ENCODE assay signal across 25 mouse cellular contexts in the genomic region with DNA sequence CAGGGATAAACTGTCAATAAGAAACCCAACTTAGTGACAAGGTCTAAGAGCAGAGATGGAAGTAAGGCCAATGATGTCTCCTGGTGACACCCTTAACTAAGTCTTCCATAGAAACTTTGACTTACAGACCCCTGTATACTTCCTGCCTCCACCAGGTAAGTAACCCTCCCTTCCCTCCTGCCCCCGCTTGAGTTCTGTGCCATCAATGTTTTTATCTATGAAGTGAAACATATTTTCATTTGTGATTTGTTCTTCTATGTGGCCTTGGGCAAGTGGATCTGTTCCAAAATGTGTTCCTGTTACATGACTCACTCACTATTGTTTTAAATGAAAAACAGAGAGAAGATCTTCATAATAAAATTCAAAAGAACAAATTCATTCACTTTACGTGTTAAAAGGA. TPM values are rescaled to one million over a fixed set of nuclear protein-coding genes. Genes with fewer than 3 reads are reported as not detected.
DNase-seq lines count a peak whose midpoint lies in the region; ATAC-seq and TF ChIP-seq lines count a peak whose summit lies in the region.
"Had no signal": no experiment of that assay in that cellular context is flagged by ENCODE, and none has a peak within 500 bp of the region (broad histone marks: within the 10 kb centered on the region; RNA-seq: fewer than 3 reads in every experiment).

No protein-coding gene starts in this region.

- peak; percentile 12 for DNase-seq in midbrain, embryonic 11.5 days (ENCODE audit: low spot score, missing footprints)
- peak; percentile 57 for DNase-seq in adrenal gland, adult 2 months
- DNase-seq in adrenal gland, postnatal 14 days: peak; percentile 51
- no peak for DNase-seq in ovary, postnatal 14 days (ENCODE audit: low spot score)
- DNase-seq in hindbrain, embryonic 14.5 days (ENCODE audit: low spot score): no peak
- DNase-seq: cerebellum, adult 11-12 months; cerebellum, adult 9-10 months; cerebellum, postnatal 14 days; gastrocnemius, postnatal 10 days; heart, adult 18-20 months; heart, postnatal 14 days; heart, postnatal 4 days; kidney, adult 11 months; kidney, adult 8-10 months had no signal

- no peak overlapping the region for H3K9ac ChIP-seq in midbrain, embryonic 11.5 days (ENCODE audit: low read length)
- no peak overlapping the region for H3K9ac ChIP-seq in midbrain, embryonic 13.5 days (replicated peaks)
- H3K9ac ChIP-seq in forebrain, embryonic 13.5 days: no peak overlapping the region
- no peak overlapping the region for H3K9ac ChIP-seq in hindbrain, embryonic 14.5 days
- H3K9ac ChIP-seq: forebrain, embryonic 12.5 days; heart, embryonic 13.5 days; hindbrain, embryonic 15.5 days; intestine, embryonic 15.5 days had no signal

- WGBS in midbrain, embryonic 11.5 days: 93% methylated on average over 2 of the region's 2 CpGs
- WGBS in midbrain, embryonic 13.5 days: 89% methylated on average over 2 of the region's 2 CpGs
- WGBS in forebrain, embryonic 13.5 days: 95% methylated on average over 2 of the region's 2 CpGs
- WGBS in hindbrain, embryonic 14.5 days: 94% methylated on average over 2 of the region's 2 CpGs

- no peaks in the 10 kb centered on the region for H3K4me1 ChIP-seq in midbrain, embryonic 11.5 days (ENCODE audit: control insufficient read depth, insufficient read depth, low read length)
- H3K4me1 ChIP-seq in midbrain, embryonic 13.5 days (replicated peaks): no peaks in the 10 kb centered on the region
- peaks cover 23% of the 10 kb centered on the region for H3K4me1 ChIP-seq in embryonic fibroblast, embryonic 13.5 days (ENCODE audit: control insufficient read depth, insufficient read depth, low read length)
- H3K4me1 ChIP-seq in forebrain, embryonic 13.5 days: no peaks in the 10 kb centered on the region
- peaks cover 4% of the 10 kb centered on the region; the same call in 1 of the 2 replicates for H3K4me1 ChIP-seq in hindbrain, embryonic 14.5 days (replicated peaks; ENCODE audit: control insufficient read depth, insufficient read depth, low read length)
- H3K4me1 ChIP-seq: forebrain, embryonic 12.5 days; heart, embryonic 13.5 days; hindbrain, embryonic 15.5 days; intestine, embryonic 15.5 days had no signal

- no peak for TF ChIP-seq POLR2A in embryonic fibroblast, embryonic 13.5 days (IDR thresholded peaks at IDR 0.05; ENCODE audit: low read depth, low read length)

- H3K9me3 ChIP-seq in midbrain, embryonic 11.5 days (ENCODE audit: control insufficient read depth, low read length): no peaks in the 10 kb centered on the region
- no peaks in the 10 kb centered on the region for H3K9me3 ChIP-seq in midbrain, embryonic 13.5 days
- no peaks in the 10 kb centered on the region for H3K9me3 ChIP-seq in forebrain, embryonic 13.5 days (replicated peaks)
- no peaks in the 10 kb centered on the region for H3K9me3 ChIP-seq in hindbrain, embryonic 14.5 days (ENCODE audit: control insufficient read depth, low read length)
- H3K9me3 ChIP-seq: forebrain, embryonic 12.5 days; heart, embryonic 13.5 days; hindbrain, embryonic 15.5 days; intestine, embryonic 15.5 days had no signal

- H3K4me2 ChIP-seq in midbrain, embryonic 11.5 days: no peak overlapping the region
- no peak overlapping the region for H3K4me2 ChIP-seq in midbrain, embryonic 13.5 days (replicated peaks)
- no peak overlapping the region for H3K4me2 ChIP-seq in forebrain, embryonic 13.5 days
- H3K4me2 ChIP-seq in hindbrain, embryonic 14.5 days (replicated peaks): no peak overlapping the region
- H3K4me2 ChIP-seq: forebrain, embryonic 12.5 days; heart, embryonic 13.5 days; hindbrain, embryonic 15.5 days; intestine, embryonic 15.5 days had no signal

- no peaks in the 10 kb centered on the region for H3K36me3 ChIP-seq in midbrain, embryonic 11.5 days (ENCODE audit: control insufficient read depth, insufficient read depth, low read length)
- no peaks in the 10 kb centered on the region for H3K36me3 ChIP-seq in midbrain, embryonic 13.5 days
- no peaks in the 10 kb centered on the region for H3K36me3 ChIP-seq in forebrain, embryonic 13.5 days (ENCODE audit: poor library complexity, severe bottlenecking)
- no peaks in the 10 kb centered on the region for H3K36me3 ChIP-seq in hindbrain, embryonic 14.5 days (replicated peaks; ENCODE audit: control insufficient read depth, insufficient read depth)
- H3K36me3 ChIP-seq: forebrain, embryonic 12.5 days; heart, embryonic 13.5 days; hindbrain, embryonic 15.5 days; intestine, embryonic 15.5 days had no signal

- H3K27ac ChIP-seq in midbrain, embryonic 11.5 days (ENCODE audit: low read depth, low read length): no peak overlapping the region
- no peak overlapping the region for H3K27ac ChIP-seq in midbrain, embryonic 13.5 days
- peak overlapping the region; percentile 51; the same call in 1 of the 2 replicates for H3K27ac ChIP-seq in embryonic fibroblast, embryonic 13.5 days (ENCODE audit: insufficient read depth, low read length)
- H3K27ac ChIP-seq in forebrain, embryonic 13.5 days: no peak overlapping the region
- H3K27ac ChIP-seq in hindbrain, embryonic 14.5 days: no peak overlapping the region
- H3K27ac ChIP-seq: forebrain, embryonic 12.5 days; heart, embryonic 13.5 days; hindbrain, embryonic 15.5 days; intestine, embryonic 15.5 days had no signal

- H3K27me3 ChIP-seq in midbrain, embryonic 11.5 days (ENCODE audit: control insufficient read depth, insufficient read depth, low read length): no peaks in the 10 kb centered on the region
- no peaks in the 10 kb centered on the region for H3K27me3 ChIP-seq in midbrain, embryonic 13.5 days
- H3K27me3 ChIP-seq in forebrain, embryonic 13.5 days: no peaks in the 10 kb centered on the region
- H3K27me3 ChIP-seq in hindbrain, embryonic 14.5 days (ENCODE audit: control insufficient read depth, insufficient read depth, low read length): no peaks in the 10 kb centered on the region
- H3K27me3 ChIP-seq: forebrain, embryonic 12.5 days; heart, embryonic 13.5 days; hindbrain, embryonic 15.5 days; intestine, embryonic 15.5 days; Patski had no signal

- H3K4me3 ChIP-seq in midbrain, embryonic 11.5 days (ENCODE audit: low read depth, low read length): no peak overlapping the region
- H3K4me3 ChIP-seq in midbrain, embryonic 13.5 days (replicated peaks): no peak overlapping the region
- H3K4me3 ChIP-seq in embryonic fibroblast, embryonic 13.5 days (ENCODE audit: insufficient read depth, low read length): no peak overlapping the region
- no peak overlapping the region for H3K4me3 ChIP-seq in forebrain, embryonic 13.5 days
- no peak overlapping the region for H3K4me3 ChIP-seq in hindbrain, embryonic 14.5 days (replicated peaks; ENCODE audit: low read length)
- H3K4me3 ChIP-seq: forebrain, embryonic 12.5 days; heart, embryonic 13.5 days; hindbrain, embryonic 15.5 days; intestine, embryonic 15.5 days had no signal

- no peak for TF ChIP-seq CTCF in embryonic fibroblast, embryonic 13.5 days (IDR thresholded peaks at IDR 0.05; ENCODE audit: borderline replicate concordance, insufficient read depth, low read length)

- no peak for ATAC-seq in midbrain, embryonic 11.5 days (ENCODE audit: low FRiP score)
- no peak for ATAC-seq in midbrain, embryonic 13.5 days
- no peak for ATAC-seq in forebrain, embryonic 13.5 days
- ATAC-seq in hindbrain, embryonic 14.5 days (ENCODE audit: low FRiP score): no peak
- ATAC-seq: forebrain, embryonic 16.5 days; intestine, embryonic 15.5 days; Patski had no signal

RNA-seq across cellular contexts. Expression of gene Fsip1, which starts 43.2 kb away (rescaled TPM):
- 2.3 and 2.8 TPM in 2 replicates for polyA plus RNA-seq in midbrain, embryonic 11.5 days (2014; fragmentation: Nextera tagmentation; extraction: Ambion mirVana)
- polyA plus RNA-seq in midbrain, embryonic 13.5 days (2015; fragmentation: Nextera tagmentation; extraction: Ambion mirVana): 1.6 and 2.2 TPM in 2 replicates
- total RNA-seq in adrenal gland, adult 2 months (2021): under 1 TPM; 0.37 to 0.45 TPM
- not detected in 2 replicates for polyA plus RNA-seq in adrenal gland, adult 2 months (2012; rRNA removed)
- 0.34 and 0.52 TPM in 2 replicates for total RNA-seq in adrenal gland, postnatal 14 days (2021)
- polyA plus RNA-seq in embryonic fibroblast, embryonic 13.5 days (2011; ENCODE audit: insufficient read length, low read depth, missing spikeins): 0.92 and 0.93 TPM in 2 replicates
- polyA plus RNA-seq in forebrain, embryonic 13.5 days (2015; fragmentation: Nextera tagmentation; extraction: Ambion mirVana): 3.6 and 3.7 TPM in 2 replicates
- polyA plus RNA-seq in hindbrain, embryonic 14.5 days (2014; fragmentation: Nextera tagmentation; extraction: Ambion mirVana): 2.5 TPM in 2 replicates
- total RNA-seq: gastrocnemius, adult 18-20 months; gastrocnemius, postnatal 10 days; gastrocnemius, postnatal 4 days; heart, adult 18-20 months had no signal
- polyA plus RNA-seq: heart, embryonic 13.5 days had no signal

Comparison
In these comparisons a context has a peak if more than half of its experiments do, and no peak if none do; other contexts are left out.
1. DNase-seq: peak in midbrain, embryonic 11.5 days (single experiment), adrenal gland, adult 2 months (single experiment) and adrenal gland, postnatal 14 days (single experiment); none in ovary, postnatal 14 days (single experiment) and hindbrain, embryonic 14.5 days (single experiment).